Mouse (Mus musculus): ENCODE results near the gene Sgca. TPM values are rescaled to one million over a fixed set of nuclear protein-coding genes. Genes with fewer than 3 reads are reported as not detected.

Sgca gene
- polyA plus RNA-seq (2017; shearing (Covaris generic)): not detected

DNA sequence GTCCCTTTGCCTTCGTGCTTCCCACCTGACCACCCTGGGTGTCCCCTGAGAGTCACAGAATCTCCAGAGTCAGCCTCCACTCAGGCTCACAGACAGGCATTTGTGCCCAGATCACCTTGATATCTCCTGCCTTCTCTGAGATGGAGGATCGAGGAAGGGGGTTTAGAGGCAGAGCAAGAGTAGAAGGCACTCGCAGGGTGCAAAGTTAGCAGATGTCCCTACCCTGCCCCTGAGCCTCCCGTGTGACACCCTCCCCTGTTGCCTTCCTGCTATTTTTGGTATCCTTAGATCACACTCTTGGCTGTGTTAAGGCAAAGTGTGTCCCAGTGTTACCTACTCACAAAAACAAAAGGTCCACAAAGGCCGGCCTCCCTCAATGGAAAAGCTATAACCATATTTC, at the start of gene Sgca:
Gene Sgca, minus strand, starts transcription at position 129 of the 400 bp plus-strand sequence.

DNA sequence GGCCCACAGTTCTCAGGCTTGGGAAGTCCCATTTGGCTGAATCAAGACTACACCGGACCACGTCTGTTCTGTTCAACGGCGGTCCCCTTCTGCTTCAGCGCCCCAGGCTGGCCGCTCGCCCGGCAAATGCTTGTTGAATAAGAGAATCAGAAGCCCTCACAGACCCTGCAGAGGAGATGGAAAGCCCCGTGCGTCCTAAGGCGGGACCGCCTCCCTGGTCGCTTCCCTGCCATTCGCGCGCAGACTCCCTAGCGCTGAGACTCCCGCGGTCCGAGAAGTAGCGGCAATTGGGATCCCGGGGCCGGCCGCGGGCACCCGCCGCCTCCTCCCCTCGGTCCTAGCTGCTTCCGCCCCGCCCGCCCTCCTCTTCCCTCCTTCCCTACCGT, 33.5 kb upstream of the Sgca start, which contains the start of gene Samd14:
Gene Samd14, plus strand, starts transcription at position 251 of the 386 bp plus-strand sequence.

DNA sequence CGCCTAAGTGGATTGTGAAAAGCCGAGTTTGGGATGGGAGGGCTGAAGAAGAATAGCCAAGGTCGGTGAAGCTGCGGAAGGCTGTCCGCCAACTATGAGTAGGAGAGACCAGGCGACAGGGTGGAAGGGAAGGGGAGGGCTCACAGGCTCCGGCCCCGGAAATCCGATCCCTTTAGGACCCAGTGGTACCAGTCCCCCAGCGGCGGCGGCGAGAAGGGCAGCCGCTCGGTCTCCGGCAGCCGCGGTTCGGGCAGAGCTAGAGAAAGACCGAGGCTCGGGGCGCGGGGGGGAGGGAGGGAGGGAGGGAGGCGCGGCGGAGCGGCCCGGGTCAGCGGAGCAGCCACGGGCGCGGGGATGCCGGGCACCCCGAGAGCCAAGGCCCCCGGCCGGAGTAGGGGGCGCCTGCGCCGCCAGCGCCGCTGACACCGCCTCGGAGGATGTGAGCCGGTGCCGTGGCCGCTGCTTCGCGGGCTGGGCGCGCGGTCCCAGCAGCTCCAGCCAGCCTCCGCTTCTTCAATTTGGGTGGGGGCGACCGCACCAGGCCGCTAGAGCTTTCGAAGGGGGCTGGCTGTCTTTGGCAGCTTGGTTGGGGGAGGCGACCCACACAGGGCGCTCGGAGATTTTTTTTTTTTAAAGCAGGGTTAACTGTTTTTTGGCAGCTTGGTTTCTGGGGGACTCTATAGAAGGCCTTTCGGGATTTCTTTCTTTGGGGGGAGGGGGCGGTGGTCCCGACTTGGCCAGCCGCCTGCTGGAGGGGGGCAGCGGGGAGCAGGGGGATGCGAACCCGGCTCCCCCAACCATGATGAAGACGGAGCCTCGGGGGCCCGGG, 14.8 kb upstream of the Sgca start, which contains the start of gene Ppp1r9b:
Gene Ppp1r9b, plus strand, starts transcription at position 287 of the 829 bp plus-strand sequence.

DNA sequence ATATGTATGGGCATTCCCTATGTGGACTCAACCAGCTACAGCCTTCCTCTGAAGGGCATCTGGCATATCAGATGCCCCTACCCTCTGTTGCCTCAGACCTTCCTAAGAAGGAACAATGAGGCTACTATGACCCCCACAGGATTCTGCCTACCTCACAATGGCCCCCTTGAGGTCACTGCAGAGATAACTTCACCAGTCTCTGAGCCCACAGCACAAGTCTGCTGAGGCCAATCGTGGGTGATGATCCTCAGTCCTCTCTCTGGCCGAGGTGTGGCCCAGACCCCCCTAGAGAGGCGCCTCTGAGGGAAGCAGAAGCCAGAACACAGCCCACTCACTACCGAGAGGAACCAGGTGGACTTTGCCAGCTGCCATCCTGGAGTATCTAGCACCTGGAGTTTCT, 8.7 kb downstream of the Sgca start, which contains the start of gene Hils1:
Gene Hils1, plus strand, starts transcription at position 175 of the 400 bp plus-strand sequence.

DNA sequence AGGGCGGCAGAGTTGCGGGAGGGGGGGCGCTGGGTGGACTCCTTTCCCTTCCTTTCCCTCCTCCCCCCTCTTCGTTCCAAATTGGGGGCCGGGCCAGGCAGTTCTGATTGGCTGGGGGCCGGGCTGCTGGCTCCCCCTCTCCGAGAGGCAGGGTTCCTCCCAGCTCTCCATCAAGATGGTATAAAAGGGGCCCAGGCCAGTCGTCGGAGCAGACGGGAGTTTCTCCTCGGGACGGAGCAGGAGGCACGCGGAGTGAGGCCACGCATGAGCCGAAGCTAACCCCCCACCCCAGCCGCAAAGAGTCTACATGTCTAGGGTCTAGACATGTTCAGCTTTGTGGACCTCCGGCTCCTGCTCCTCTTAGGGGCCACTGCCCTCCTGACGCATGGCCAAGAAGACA, 40.1 kb downstream of the Sgca start, which contains the start of gene Col1a1:
Gene Col1a1, plus strand, starts transcription at position 180 of the 400 bp plus-strand sequence.

Other genes starting within 250 kb of the Sgca start
- not detected for gene Cdc34b, start 234.5 kb downstream of the Sgca start, polyA plus RNA-seq (2017; shearing (Covaris generic))
- not detected for gene Tmem92, start 193.6 kb downstream of the Sgca start, polyA plus RNA-seq (2017; shearing (Covaris generic))
- gene Col1a1, start 40.1 kb downstream of the Sgca start, polyA plus RNA-seq (2017; shearing (Covaris generic)): 0.54 TPM
- gene Hils1, start 8.7 kb downstream of the Sgca start, polyA plus RNA-seq (2017; shearing (Covaris generic)): not detected
- gene Ppp1r9b, start 14.7 kb upstream of the Sgca start, polyA plus RNA-seq (2017; shearing (Covaris generic)): 12.6 TPM
- 0.46 TPM for gene Samd14, start 33.6 kb upstream of the Sgca start, polyA plus RNA-seq (2017; shearing (Covaris generic))
- 17.3 TPM for gene Pdk2, start 65.0 kb upstream of the Sgca start, polyA plus RNA-seq (2017; shearing (Covaris generic))
- gene Itga3, start 100.5 kb upstream of the Sgca start, polyA plus RNA-seq (2017; shearing (Covaris generic)): 1.7 TPM
- not detected for gene Dlx3, start 143.8 kb upstream of the Sgca start, polyA plus RNA-seq (2017; shearing (Covaris generic))
- not detected for gene Dlx4, start 169.9 kb upstream of the Sgca start, polyA plus RNA-seq (2017; shearing (Covaris generic))

Measured in activated CD4-positive, CD25-positive, alpha-beta regulatory T cell, adult 9 weeks (primary cell).